Mouse (Mus musculus) C2C12 (cell line): ENCODE data around the gene Hyal1.

Experiments used
- CTCF ChIP-seq: IDR thresholded peaks from one replicate; pipeline ENCODE4 v1.5.1; 2011; ENCODE audit not compliant: control insufficient read depth, insufficient read depth, insufficient read length
- MAX ChIP-seq: IDR thresholded peaks from one replicate; pipeline ENCODE4 v1.6.1; 2011; ENCODE audit warnings: mild to moderate bottlenecking, control low read depth

GRCm38 (mm10) chr9:107599842-107600241 is 23.1 kb downstream of the Hyal1 start:
- no peak for TF ChIP-seq CTCF
- no peak for TF ChIP-seq MAX
